Mouse (Mus musculus) brain, embryonic 14.5 days (tissue): Measurements from ENCODE around the gene Arhgef15.

Experiments
- CTCF ChIP-seq: fragments of 200-500 bp; IDR thresholded peaks from 2 replicates; pipeline ENCODE4 v1.5.1; 2012; ENCODE audit warnings: inconsistent platforms, mild to moderate bottlenecking, moderate library complexity, borderline replicate concordance; ENCODE audit not compliant: insufficient read depth, insufficient read length; ENCODE audit errors: extremely low read depth
- POLR2A ChIP-seq: fragments of 200-500 bp; IDR thresholded peaks from 2 replicates; pipeline ENCODE4 v1.6.1; 2012; ENCODE audit warnings: mild to moderate bottlenecking, inconsistent platforms, borderline replicate concordance; ENCODE audit not compliant: poor library complexity, insufficient read depth, insufficient read length, severe bottlenecking; ENCODE audit errors: extremely low read depth

GRCm38 (mm10) chr11:68965845-68966244, 8.6 kb upstream of the Arhgef15 start:
- TF ChIP-seq CTCF (peak; percentile 16; the same call in 1 of the 2 replicates), POLR2A (no peak)
